Mouse (Mus musculus): ENCODE data around the gene Nav1.
"Not testable (repeated sequence)": the region's sequence is repeated elsewhere in the genome, so short reads cannot be mapped to it uniquely, and the experiment has no call there.

Gene Nav1

DNA sequence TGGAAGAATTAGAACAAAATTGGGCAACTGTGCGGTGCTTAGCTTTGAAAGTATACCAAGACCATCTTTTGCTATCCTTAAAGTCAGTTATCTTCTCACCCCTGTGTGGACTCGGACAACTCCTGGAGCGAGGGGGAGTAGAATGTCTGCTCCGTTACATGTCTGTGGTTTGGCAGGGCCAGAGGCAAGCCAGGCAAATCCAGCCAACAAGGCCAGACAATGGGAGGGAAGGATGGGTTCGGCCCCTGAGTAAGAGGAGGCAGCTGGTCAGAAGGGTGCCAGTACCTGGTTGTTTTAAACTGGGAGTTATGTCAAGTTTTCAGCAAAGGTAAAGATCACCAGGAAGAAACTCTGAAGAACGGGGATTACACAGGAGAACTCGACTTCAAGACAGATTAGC, 121.9 kb downstream of the Nav1 start:
- DNase-seq (ENCODE audit: low read depth, low spot score): no peak

DNA sequence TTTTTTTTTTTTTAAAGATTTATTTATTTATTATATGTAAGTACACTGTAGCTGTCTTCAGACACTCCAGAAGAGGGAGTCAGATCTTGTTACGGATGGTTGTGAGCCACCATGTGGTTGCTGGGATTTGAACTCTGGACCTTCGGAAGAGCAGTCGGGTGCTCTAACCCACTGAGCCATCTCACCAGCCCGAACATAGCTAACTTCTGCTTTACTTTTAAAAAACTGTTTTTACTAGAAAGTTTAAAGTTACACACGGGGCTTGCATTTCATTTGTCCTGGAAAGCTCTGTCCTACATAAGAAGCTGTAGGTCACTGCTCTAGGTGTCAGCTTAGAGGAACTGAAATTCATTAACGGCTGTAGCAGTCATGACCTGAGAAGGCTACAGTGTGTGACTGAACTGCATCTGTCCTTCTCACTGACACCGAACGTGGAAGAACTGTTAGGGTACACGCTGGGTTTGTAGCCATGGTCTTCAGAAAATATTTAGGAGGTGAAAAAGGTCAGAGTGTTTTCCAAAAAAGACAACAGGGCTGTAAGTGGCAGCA, 122.5 kb downstream of the Nav1 start:
- not testable (repeated sequence) for DNase-seq (ENCODE audit: low read depth, low spot score)

DNA sequence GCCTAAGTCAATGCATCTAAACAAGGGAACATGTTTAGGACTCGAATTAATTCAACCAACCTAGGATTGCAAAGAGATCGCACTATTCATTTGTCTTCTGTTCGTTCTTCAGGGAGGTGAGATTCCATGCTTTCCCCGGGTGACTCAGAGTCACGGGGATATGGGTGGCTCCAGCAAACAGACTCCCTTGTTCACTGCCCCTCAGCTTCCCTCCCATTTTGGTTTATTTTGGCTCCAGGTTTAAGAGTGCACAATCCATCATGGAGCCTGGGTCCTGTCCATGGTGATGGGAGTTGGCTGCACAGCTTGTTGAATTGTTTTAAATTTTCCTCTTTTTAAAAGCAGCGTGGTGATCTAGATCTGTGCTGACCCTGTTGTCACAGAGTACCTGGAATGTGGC, 123.1 kb downstream of the Nav1 start:
- no peak for DNase-seq (ENCODE audit: low read depth, low spot score)

DNA sequence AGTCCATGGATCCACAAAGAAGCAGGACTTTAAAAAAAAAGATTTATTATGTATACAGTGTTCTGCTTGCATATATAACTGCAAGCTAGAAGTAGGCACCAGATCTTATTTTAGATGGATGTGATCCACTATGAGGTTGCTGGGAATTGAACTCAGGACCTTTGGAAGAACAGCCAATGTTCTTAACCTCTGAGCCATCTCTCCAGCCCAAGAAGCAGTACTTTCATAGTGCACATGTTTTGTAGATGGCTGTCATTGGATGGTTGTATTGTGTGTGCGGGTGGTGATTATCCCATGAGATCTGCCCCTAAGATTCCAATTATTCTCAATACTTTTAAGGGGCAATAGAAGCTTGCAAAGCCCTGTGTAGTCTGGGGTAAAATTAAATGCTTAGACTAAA, 124.4 kb downstream of the Nav1 start:
- no peak for DNase-seq (ENCODE audit: low read depth, low spot score)

DNA sequence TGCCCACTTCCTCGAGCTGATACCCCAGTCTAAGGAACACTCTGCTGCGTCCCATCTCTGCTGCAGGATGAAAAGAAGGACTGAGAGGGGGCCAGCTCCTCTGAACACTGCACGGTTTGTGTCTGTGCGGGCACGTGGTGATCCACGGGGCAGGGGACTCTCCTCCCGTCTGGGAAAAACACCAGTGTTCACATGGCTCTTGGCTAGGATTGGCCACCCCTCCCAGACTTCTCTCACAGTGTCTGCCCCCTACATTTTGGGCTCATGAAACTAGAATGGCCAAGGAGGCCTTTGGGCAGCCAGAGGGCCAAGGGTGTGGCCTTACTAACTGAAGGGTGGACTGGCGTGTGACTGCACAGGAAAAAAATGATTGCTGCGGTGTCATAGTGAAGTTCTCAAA, 125.4 kb downstream of the Nav1 start:
- DNase-seq (ENCODE audit: low read depth, low spot score): no peak

DNA sequence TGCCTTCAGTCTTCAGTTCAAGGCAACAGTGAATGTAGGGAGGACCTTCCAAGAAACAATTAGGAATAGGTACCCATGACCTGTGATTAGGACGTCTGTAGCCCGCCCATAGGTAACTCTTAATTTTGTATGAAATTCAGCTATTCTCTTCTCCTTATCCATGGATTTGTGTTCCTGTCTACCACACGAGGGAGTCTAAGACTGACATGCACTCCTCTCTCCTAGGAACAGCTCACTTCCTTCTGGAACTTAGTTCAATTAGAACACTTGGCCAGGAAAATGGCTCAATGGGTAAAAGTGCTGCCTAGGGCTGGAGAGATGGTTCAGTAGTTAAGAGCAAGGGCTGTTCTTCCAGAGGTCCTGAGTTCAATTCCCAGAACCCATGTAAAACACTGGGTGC, 126.3 kb downstream of the Nav1 start:
- no peak for DNase-seq (ENCODE audit: low read depth, low spot score)

DNA sequence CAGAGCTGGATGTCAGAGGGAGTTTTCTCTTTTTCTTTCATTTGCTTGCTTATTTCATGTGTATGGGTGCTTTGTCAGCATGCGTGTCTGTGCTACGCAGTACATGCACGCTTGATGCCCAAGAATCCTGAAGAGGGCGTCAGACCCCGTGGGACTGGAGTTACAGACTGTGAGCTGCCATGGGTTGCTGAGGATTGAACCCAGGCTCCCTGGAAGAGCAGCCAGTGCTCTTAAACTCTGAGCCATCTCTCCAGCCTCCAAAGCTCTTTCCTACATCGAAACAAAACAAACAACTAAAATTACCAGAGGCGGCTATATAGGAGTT, 131.6 kb downstream of the Nav1 start:
- no peak for DNase-seq (ENCODE audit: low read depth, low spot score)

DNA sequence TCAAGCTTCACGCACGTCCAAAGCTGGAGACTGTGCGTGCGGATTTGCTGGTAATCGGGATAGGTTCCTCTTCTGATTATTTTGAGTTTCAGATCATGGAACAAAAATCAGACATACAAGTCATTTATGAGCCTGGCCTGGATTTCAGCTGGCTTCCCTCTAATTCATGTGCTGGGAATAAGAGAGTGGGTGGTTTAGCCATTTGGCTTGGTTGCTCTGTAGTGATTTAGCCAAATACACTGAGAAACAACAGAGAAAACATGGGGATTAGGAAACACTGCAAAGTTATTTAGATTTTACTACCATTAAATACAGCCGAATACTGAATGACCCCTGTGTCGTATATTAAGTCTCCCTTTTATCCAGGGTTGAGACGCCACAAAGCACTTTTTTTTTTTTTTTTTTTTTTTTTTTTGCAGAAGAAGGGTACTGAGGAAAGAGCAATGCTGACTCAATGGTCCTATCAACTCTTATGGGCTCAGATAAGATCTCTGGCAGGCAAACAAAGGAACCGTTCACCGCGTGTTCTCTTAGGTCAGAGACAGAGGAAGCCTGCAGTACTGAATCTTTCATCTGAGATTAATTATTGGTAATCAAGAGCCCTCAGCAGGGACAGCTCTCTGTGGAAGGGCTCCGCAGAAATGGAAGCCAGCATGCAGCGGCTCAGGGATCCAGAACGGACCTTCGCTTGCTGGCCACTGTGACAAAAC, 132.1 kb downstream of the Nav1 start:
- DNase-seq (ENCODE audit: low read depth, low spot score): no peak

DNA sequence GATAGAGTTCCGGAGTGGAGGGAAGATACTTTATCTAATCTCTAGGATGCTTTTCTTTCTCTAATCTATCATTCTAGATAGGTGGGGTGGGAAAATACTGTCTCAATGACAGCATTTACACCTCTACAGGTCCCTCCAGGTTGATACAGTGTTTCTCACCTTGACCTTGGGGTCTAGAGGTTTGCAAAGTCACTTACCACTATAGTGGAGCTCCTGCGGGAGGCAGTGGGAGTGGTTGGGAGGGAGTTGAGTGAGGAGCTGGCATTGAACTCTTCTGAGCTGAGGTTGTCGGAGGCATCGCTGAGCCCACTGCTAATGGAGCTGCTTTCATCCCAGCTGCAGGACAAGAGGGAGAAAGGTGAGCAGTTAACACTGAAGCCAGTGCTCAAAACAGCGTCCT, 134.6 kb downstream of the Nav1 start:
- no peak for DNase-seq (ENCODE audit: low read depth, low spot score)

DNA sequence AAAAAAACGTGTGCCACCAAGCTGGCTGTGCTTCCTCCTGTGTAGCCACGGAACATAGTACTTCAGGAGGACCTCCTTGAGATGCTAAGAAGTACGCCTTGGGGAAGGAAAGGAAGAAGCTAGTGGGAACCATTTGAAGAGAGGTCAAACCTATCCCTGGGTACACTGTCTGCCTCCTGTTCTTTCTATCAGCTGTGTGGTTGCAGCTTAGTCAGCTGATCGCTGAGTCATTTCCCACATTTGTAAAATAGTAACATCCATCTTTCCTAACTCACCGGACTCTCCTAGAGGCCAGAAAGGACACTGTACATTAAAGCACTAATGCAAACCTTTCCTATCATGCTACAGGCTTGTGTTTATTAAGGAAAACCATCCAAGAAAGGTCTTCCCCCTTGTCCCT, 135.4 kb downstream of the Nav1 start:
- DNase-seq (ENCODE audit: low read depth, low spot score): no peak

DNA sequence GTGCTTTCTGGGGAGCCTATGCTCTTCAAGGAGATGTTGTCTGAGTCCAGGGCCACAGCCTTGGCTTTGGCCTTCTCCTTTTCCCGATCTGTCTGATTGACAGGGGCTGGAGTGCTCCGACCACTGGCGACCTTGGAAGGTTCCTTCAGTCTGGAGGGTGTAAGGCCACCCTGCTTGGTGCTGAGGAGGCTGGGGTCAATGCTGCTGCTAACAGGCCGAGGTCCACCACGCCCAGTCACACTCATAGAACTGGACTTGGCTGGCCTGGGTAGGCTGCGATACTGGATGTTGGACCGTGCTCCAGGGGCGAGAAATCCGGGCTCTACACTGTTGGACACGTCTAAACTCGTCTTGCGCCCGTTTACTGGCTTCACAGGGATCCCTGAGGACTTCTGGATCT, 136.5 kb downstream of the Nav1 start:
- DNase-seq (ENCODE audit: low read depth, low spot score): no peak

DNA sequence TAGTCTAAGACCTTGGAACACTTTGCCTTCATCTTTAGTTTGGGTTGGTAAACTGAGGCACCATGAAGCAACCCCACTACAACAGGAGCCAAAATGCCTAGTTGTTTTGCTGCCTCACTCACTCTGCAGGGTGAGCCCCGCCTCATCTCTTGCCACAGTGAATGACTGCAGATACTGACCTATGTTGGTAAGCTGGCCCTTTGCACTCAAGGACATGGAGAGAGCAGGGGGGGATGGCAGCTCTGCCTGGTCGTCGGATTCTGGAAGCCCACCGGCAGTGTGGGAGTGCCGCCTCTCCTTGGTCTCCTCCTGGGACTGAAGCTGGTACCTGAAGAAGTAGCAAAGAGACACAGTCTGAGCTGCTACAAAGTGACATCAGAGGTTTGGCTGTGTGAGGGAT, 139.6 kb downstream of the Nav1 start:
- no peak for DNase-seq (ENCODE audit: low read depth, low spot score)

DNA sequence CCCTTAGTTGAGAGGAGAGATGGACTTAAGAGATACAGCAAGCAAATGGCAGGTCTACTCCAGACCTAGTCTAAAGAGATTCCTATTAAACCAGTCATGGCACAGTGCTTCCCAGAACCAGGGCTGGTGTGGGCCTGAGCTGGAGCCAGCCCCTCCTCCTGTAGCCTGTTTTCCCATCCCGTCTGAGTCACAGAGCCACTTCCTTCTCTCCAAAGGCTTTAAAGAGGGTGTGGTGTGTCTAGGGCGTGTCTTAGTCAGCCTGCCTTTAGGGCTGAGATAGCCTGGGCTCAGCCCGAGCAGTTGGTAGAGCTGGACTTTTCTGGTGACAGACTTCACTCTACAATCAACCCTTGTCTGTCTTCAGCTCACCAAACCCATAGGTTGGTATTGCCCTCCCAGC, 140.2 kb downstream of the Nav1 start:
- no peak for DNase-seq (ENCODE audit: low read depth, low spot score)

DNA sequence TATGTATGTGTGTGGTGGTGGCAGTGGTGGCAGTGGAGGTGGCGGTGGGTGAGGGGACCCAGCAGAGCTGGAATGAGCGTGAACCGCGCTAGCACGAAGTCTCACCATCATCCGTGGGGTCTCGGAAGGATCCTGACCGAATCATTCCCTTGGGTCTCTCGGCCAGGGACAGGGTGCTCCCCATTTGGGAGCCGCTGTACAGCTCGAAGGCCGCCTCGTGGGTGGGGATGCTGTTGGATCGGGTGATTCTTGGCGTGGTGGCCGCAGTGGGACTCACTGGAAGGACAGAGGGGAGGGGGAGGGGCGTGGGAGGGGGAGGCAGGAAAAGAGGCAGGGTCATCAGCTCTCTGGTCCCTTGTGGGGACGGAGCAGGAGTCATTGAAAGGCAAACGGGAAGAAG, 141.4 kb downstream of the Nav1 start:
- no peak for DNase-seq (ENCODE audit: low read depth, low spot score)

DNA sequence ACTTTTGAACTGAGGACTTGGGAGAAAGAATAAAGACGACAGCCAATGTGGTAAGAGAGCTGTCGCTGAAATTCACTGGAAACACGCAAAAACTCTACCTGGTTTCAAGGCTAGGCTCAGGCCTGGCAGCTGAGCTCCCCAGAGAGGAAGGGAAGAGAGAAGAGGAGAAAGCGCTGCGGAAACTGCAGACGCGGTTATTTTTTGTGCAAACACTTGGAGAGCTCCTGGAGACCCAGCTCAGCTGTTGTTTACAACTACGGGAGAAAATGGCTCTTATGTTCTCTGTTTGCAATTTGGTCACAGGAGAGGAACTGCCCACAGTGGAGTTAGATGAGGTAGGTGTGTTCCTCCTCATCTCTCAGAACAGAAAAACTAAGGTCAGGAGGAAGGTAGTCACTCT, 144.4 kb downstream of the Nav1 start:
- DNase-seq (ENCODE audit: low read depth, low spot score): no peak

DNA sequence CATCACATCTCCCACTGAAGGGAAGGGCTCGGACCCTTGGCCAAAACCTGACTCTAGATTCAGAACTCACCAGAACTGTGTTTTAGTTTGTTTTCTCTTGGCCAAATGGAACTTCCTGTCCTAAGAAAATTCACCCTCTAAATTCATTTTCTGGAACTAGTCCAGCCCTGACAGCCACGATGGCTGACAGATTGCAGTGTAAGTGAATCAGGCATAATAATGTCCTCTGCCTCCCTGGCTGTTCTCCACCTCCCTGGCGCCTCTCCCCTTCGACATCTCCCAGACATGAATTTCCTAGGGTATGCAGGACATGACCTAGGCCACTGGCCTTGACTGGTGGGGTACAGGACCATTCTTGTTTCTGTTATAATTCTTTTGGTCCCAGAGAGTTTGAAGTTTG, 144.8 kb downstream of the Nav1 start:
- DNase-seq (ENCODE audit: low read depth, low spot score): no peak

DNA sequence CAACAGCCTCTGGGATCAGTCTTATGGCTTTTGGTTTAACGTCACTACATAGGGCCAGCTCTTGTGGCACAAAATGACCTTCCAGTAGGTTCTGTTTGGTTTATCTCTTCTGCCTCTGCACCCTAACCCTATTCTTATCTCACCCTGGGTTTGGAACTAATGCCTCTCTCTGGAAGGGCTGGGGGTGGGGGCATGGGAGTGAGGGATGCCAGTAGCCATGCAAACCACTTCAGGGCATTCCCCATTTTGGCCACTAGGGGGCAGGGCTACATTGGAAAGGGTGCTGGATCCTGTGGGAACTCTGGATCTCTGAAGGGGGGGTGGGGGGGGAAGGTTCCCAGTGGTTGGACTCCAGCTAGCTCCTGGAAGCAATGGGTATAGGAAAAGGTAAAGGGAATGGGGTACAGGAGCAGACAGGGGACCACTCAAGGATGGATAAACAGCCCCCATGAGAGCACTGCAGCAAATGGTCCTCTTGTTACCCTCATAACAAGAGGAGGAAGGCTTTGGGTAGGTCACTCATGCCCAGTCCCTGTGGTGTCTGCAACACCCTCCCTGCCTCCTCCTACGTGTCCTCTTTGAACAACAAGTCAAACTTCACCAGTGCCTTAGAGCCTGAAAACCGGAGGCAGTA, 145.9 kb downstream of the Nav1 start:
- peak; percentile 59 for DNase-seq (ENCODE audit: low read depth, low spot score)

DNA sequence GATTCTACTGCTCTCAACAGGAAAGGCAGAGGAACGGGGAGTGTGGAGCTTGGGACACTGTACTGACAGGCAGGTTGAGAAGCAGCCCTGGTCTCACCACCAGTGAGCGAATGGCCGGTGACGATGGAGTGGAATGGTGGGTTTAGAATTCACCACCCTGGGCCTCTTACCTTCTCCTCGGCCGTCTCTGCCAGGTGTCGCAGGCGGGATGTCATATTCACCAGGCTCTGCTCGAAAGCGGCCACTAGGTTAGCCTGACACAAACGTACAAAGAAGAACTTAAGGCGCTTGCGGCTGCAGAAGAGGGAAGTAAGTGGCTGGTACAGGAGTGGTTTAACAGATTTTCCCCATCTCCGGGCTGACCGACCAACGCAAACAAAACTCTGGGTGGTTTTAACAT, 146.6 kb downstream of the Nav1 start:
- no peak for DNase-seq (ENCODE audit: low read depth, low spot score)

DNA sequence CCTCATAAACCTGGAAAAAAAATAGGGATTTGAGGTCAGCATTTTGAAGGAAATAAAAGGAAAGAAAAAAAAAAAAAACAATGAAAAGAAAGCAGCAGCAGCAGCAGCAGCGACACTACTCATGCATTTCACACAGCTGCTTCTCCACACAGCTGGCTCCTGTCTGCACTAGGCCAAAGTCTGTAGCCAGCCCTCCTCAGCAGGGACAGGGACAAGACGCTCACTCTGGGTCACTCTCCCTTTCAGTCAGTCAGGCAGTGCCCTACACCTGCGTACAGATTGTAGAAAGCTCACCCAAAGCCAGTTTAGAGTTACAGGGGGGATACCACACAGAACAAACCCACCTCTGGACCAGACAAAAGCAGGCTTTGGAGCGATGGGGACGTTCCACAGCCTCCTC, 149.2 kb downstream of the Nav1 start:
- DNase-seq (ENCODE audit: low read depth, low spot score): no peak

DNA sequence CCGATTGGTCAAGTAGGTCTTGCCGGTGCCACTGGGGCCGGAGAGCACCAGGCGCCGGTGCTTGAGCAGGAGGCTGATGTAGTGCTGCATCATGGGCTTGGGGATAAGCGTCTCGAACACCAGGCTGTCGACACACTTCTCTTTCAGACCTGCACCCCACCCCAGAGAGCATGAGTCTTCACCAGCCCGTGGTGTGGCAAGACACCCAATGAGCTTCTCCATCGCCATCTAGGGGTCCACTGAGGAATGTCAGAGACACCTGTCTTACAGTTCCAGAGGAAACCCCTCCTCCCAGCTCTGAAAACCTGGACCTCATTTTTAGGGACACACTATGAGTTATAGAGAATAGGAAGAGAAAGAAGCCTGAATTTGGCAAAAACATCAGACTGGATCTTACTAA, 154.8 kb downstream of the Nav1 start:
- DNase-seq (ENCODE audit: low read depth, low spot score): peak; percentile 35

DNA sequence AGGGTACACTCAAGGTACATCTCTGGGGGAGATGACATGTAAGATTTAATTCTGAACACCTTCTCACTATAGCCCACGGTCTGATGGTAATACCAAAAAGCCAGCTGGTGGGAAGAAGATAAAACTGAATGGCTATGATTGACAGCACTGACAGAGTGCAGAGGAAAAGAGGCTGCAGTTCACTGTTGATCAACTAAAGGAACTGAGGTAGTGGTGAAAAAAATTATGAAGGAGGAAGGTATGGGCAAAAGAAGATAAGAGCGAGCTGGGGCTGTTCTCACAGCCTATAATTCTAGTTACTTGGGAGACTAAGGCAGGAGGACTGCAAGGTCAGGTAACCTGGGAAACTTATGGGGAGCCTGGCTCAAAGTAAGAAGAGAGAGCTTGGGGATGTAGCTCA, 155.7 kb downstream of the Nav1 start:
- DNase-seq (ENCODE audit: low read depth, low spot score): no peak

DNA sequence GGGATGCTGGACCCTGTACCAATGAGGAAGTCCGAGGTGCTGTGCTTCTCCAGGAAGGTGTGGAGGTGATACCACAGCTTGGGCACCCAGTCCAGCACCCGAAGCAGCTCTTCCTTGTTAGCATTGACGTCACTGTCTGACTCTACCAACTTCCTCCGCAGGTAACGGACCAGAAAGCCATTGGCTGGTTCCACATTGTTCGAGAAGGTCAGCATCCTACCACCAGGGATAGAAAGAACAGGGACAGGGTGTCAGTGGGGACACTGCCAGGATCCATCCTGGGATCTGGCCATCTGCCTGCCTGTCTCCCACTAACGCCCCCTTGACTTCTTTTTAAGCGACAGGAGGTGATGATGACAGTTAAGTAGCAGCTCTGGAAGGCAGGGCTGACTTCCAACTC, 157.2 kb downstream of the Nav1 start:
- DNase-seq (ENCODE audit: low read depth, low spot score): no peak

DNA sequence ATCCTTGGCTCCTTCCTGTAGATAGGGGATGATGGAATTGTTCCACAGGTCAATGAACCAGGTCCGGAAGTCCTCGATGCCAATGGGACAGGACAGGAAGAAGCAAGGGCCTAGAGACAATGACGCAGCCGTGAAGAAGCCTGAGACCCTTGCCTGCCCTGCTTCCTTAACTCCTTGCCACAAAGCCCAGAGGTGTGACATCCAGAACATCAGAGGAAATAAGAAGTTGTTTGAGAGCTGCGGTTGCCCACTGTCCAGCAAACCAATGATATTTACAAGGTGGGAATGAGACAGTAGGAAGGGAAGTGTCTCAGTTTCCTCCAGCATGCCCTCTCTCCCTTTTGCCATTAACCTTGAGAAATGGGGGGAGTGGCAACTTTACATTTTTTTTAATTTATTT, 158.2 kb downstream of the Nav1 start:
- no peak for DNase-seq (ENCODE audit: low read depth, low spot score)

DNA sequence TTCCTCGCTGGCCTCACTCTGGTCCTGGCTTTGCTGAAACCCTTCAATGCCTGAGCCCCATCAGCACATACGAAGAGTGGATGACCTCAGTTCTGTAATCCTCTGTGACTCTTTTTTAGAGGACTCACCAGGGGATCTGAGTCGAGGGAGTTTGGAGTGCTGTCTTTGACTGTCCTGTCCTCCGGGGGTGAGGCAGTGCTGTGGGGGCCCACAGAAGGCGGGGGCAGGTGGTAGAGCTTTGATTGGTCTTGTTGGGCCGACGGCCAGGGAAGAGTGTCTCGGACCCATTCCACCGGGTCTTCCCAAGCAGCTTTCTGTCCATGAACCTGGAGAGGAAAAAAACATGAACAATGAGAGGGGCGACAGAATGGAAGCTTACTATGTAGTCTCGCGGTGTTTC, 163.6 kb downstream of the Nav1 start:
- DNase-seq (ENCODE audit: low read depth, low spot score): no peak
